Mouse (Mus musculus): Measurements from ENCODE around the gene Tmcc1.

DNA sequence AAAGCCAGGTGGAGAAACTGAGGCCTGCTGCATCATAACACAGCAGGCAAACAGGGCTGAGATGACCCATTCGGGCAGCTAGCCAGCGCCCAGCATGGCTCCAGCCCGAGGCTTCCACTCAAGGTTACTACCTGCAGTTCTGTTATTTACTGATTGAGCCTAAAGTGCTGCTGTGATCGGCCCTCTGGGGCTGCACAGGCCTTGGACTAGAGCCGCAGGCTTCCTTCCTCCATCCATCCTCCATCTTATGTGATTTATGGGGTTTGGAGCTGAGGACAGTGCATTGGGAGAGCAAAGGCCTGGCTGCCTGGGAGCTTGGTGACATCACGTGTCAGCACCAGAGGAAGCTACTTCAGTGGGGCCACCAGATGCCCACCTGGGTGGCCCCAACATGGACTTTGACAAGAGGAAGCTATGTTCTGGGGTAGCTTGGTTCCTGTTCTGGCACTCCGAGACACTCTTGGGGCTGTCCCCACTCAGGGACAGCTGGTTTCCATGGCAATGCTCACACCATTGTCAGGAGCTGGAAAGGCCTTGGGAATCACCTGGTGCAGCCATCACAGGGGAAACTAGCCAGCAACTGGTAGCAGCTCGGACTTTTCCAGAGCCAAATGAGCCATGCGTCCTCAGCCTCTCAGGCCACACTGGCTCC is 206.1 kb downstream of the Tmcc1 start:
- no peak for TF ChIP-seq POLR2A (IDR thresholded peaks at IDR 0.05; ENCODE audit: insufficient read depth, low read depth, low read length)
- no peak for TF ChIP-seq CTCF (IDR thresholded peaks at IDR 0.05; ENCODE audit: insufficient read depth, low read depth, low read length)
